Mouse (Mus musculus) heart, embryonic 16.5 days (tissue): ENCODE results near the gene Pafah2. TPM values are rescaled to one million over a fixed set of nuclear protein-coding genes. Genes with fewer than 3 reads are reported as not detected.

Experiments used
- microRNA-seq: library from miRNA; unstranded; fragments of <30 nt; microRNA quantifications from one replicate; pipeline ENCODE4, GENCODE M21; 2017
- polyA plus RNA-seq: library from polyadenylated mRNA; unstranded; fragments of >200 nt; fragmentation: Nextera tagmentation; extraction: Ambion mirVana; gene quantifications from 2 replicates; pipeline ENCODE4 v1.2.1, GENCODE M21; 2015

The Pafah2 gene
- polyA plus RNA-seq, 1 experiment from 2014 or later = 9.6 TPM

Small RNA genes lying within 50 kb of the gene (microRNA-seq; reads per million reads assigned to microRNA genes)
- gene Gm23634 = not detected

Other genes starting within 250 kb of the Pafah2 start
- 44.2 and 51.5 TPM in 2 replicates for gene Cep85, start 209.2 kb upstream of the Pafah2 start, polyA plus RNA-seq
- gene Gm7534, start 193.3 kb upstream of the Pafah2 start, polyA plus RNA-seq = 0.05 TPM in 1 of 2 replicates, not detected in the other
- not detected in 2 replicates for gene Catsper4, start 168.9 kb upstream of the Pafah2 start, polyA plus RNA-seq
- 1.1 and 2.3 TPM in 2 replicates for gene Cnksr1, start 157.9 kb upstream of the Pafah2 start, polyA plus RNA-seq
- 0.22 TPM in 1 of 2 replicates, not detected in the other for gene E130218I03Rik, start 152.7 kb upstream of the Pafah2 start, polyA plus RNA-seq
- gene Zfp593, start 150.7 kb upstream of the Pafah2 start, polyA plus RNA-seq = 8.7 and 9.5 TPM in 2 replicates
- not detected in 2 replicates for gene Gm30191, start 149.4 kb upstream of the Pafah2 start, polyA plus RNA-seq
- 5.8 and 6.3 TPM in 2 replicates for gene Grrp1, start 142.2 kb upstream of the Pafah2 start, polyA plus RNA-seq
- 13.0 and 13.9 TPM in 2 replicates for gene Pdik1l, start 108.4 kb upstream of the Pafah2 start, polyA plus RNA-seq
- gene Trim63, start 81.2 kb upstream of the Pafah2 start, polyA plus RNA-seq = 175 and 177 TPM in 2 replicates
- 0.21 and 0.42 TPM in 2 replicates for gene Slc30a2, start 53.1 kb upstream of the Pafah2 start, polyA plus RNA-seq
- gene Extl1, start 12.5 kb upstream of the Pafah2 start, polyA plus RNA-seq = 2.6 and 2.8 TPM in 2 replicates
- gene Stmn1, start 72.0 kb downstream of the Pafah2 start, polyA plus RNA-seq = 936 and 979 TPM in 2 replicates
- gene Paqr7, start 100.4 kb downstream of the Pafah2 start, polyA plus RNA-seq = 12.4 and 13.2 TPM in 2 replicates
- gene Aunip, start 114.7 kb downstream of the Pafah2 start, polyA plus RNA-seq = 8.1 and 10.0 TPM in 2 replicates
- gene Mtfr1l, start 139.1 kb downstream of the Pafah2 start, polyA plus RNA-seq = 165 and 167 TPM in 2 replicates
- gene Selenon, start 155.8 kb downstream of the Pafah2 start, polyA plus RNA-seq = 5.4 and 7.9 TPM in 2 replicates